Mouse (Mus musculus): Measurements from ENCODE around the gene Olfr94.

DNA sequence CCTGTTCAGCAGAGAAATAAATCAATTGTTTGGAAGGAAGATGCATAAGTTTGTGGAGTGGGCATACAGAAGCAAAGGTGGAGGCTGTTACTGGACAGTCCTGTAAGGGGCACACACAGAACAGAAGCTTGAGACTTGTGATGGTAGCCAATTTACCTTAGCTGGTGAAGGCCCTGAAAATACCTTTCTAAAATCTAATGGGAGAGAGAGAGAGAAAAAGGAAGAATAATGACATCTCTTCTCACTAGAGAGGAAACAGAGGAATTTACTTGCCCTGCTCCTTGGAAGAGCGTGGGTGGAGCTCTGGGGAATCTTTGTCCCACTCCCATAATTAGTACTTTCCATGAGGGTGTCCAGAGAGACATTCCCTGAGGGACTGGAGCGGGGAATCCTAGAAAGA lies at the start of gene Olfr94:
- TF ChIP-seq CTCF (conservative IDR thresholded peaks at IDR 0.05; ENCODE audit: low read length) (no peak), POU5F1 (IDR thresholded peaks at IDR 0.05; ENCODE audit: borderline replicate concordance, low read length) (no peak)

Measured in E14TG2a.4 (cell line).